Mouse (Mus musculus) erythroblast, embryonic 14.5 days (primary cell): ENCODE measurements around the gene Dpm1.

ENCODE experiments used
- GATA1 ChIP-seq: IDR thresholded peaks from 2 replicates; pipeline ENCODE4 v1.6.1; 2012; ENCODE audit warnings: low read length, inconsistent platforms, mixed read lengths
- TAL1 ChIP-seq: IDR thresholded peaks from 3 replicates; pipeline ENCODE4 v1.6.1; 2012; ENCODE audit warnings: low read length, inconsistent platforms, mixed read lengths

DNA sequence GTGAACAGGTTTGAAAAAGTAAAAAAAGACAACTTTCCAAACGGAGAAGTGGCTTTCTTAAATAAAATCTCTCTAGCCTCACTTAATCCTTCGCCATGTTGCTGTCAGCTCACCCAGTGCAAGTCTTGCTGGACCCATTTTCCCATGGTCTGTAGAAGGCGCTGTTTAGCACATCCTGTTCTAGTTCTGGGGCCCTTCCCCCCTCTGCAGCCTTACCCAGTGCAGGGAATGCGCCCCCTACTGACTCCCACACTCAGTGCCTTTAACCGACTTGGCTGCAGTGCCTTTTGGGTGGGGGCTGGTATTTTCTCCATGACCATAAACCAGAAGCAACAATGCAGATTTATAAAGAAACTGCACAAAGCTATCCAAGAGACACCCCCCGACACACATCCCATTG, 25.1 kb downstream of the Dpm1 start:
- TF ChIP-seq GATA1 = no peak
- no peak for TF ChIP-seq TAL1
